Mouse (Mus musculus) regulatory T cell (primary cell): Measurements from ENCODE around the gene Yeats2.

Experiments used
- in situ Hi-C: fragments of 300-600 bp; cut with MboI, MseI; formaldehyde crosslinking; loops from one replicate; pipeline ENCODE4 v1.15.1; 2025; ENCODE audit warnings: high pct_unique_total_duplicates

Gene Yeats2

DNA sequence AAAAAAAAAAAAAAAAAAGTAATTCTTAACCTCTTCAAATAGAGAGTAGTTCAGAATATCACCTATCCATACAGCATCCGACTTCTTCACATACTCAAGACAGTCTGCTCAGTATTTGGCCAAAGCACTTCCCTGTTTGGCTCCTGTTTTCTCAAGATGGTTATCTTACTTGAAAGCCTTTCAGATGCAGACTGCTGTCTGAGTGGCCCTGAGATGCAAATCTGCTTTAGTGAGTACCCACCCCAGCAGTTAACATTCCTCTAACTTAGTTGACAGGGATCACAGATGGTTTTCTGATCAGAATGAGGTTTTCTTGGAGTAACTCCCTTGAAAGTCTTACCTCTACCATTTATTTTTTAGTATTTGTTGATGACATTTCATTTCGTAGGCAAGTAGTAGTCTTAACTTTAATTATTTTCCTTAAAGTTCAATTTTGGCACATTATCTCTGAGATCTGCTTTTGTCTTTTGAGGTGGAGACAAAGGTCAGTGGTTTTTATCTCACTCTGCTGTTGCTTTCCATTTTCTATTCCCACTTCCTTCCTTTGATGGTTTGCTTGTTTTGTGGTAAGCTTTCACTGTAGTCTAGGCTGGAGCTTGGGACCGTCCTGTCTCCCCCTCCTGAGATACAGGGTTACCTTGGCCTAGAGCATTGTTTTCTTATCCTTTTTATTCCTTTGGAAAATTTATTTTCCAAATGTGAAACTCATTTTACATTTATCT is 50.5 kb downstream of the Yeats2 start:
- in situ Hi-C loops: loop anchor here (5.0 kb wide), 1 partner anchor 469 kb away; no protein-coding TSS in a partner anchor

DNA sequence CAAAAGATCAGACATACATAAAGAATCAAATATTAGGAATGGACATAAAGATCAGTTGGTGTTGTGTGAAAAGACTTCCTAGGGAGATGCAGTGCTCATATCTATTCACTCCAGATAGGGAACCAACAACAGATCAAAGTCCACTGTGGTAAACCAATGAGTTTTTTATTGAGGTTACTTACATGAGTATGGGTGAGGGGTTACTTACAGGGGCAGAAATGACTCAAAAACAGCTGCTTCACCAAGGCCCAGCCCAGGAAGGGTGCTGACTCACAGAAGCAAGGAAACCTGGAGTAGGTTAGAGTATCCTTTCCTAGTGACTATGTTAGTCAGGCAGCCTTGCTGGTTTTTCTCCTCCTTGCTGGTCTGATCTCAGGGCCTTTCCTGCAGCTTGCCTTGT is 51.2 kb downstream of the Yeats2 start:
- in situ Hi-C loops: loop anchor here (5.0 kb wide), 1 partner anchor 470 kb away; no protein-coding TSS in a partner anchor

DNA sequence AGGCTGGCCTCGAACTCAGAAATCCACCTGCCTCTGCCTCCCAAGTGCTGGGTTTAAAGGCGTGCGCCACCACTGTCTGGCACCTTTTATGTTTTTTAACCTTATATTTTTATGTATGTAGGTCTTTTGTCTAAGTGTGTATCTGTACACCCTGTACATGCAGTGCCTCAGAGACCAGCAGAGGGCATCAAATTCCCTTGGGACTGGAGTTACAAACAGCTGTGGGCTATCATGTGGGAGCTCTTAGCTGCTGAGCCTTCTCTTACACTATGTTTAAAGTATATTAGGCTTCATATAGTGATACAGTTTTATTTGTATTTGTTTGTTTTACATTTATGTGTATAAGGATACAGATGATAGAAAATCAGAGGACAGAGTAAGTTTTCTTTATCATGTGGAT is 54.7 kb downstream of the Yeats2 start:
- in situ Hi-C loops: no loop called here

DNA sequence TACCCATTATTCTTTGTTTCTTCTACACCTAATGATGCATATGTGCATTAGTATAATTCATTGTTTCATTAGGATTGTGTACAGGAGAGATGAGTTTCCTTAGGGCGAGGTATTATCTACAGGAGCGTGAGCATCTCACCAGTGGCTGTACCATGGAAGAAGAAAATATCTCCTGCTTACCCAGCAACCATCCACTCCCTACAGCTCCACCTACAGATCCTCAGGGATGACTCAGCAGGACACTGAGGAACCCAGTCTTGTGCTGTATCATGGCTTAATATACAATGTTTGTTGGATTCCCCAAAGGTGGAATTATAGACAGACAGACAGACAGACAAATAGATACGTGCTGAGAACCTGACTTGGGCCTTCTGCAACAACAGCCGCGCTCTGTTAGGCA is 56.1 kb downstream of the Yeats2 start:
- in situ Hi-C loops: no loop called here

DNA sequence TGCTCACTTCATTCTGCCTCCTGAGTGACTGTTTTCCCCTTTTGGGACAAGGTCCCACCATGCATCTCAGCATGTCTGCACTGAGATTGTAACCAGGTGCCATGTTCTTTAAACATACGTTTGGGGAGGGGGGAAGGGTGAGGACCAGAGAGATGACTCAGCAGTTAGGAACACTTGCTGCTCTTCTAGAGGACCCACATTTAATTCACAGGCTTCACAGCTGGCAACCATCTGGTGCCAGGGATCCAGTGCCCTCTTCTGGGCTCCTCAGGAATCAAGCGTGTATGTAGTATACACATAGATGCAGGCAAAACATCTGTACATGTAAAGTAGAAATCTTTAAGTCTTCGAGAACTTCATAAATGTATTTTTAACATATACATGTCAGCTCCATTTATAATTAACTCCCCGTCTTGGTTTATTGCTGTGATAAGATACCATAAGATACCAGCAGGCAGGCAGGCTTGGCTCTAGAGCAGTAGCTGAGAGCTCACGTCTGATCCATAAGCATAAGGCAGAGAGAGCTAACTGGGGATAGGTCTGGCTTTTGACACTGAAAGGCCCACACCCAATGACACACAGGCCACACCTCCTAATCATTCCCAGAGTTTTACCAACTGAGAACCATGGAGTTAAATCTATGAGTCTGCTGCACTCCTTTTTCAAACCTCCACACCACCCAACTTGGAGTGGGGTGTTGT is 58.8 kb downstream of the Yeats2 start:
- in situ Hi-C loops: no loop called here

DNA sequence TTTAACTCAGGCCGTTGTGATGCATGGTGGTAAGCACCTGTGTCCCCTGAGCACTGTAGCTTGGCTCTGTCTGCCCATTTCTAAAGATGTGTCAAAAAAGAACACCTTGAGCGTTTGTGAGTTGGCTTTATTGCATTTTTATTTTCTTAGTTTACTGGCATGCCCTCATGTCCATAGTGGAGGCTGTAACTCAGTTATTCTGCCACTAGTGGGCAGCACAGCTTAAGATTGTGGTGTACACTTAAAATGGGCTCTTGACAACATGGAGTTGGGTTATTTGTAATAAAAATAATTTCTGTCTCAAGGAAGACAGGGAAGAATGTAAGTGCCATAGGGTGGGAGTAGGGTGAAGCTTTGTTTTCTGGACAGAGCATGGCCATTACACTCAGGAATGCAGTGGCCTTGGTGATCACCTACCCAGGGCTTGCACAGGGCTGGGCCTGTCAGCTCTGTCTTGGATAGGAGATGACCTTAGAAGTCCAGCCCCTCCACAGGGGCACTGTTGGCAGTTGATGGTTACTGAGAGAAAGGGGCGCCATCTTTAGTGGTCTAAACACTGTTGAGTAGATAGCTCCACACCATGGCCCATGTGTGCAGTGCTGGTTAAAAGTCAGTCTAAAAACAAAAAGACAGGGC is 72.8 kb downstream of the Yeats2 start:
- in situ Hi-C loops: no loop called here

DNA sequence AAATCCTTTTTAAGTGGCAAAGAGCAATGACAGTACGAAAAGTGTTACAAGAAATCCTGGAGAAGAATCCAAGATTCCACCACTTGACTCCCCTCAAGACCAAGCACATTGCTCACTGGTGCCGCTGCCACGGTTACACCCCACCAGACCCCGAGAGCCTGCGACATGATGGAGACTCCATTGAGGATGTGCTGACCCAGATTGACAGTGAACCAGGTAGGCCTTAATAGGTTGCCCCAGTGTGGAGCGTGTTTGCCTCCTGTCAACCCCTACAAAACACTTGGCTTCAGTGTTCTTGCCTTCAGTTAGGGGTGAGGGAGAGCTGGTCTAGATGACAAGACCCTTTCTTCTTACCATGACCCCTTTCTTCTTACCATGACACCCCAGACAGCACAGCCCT is 81.9 kb downstream of the Yeats2 start:
- in situ Hi-C loops: no loop called here

DNA sequence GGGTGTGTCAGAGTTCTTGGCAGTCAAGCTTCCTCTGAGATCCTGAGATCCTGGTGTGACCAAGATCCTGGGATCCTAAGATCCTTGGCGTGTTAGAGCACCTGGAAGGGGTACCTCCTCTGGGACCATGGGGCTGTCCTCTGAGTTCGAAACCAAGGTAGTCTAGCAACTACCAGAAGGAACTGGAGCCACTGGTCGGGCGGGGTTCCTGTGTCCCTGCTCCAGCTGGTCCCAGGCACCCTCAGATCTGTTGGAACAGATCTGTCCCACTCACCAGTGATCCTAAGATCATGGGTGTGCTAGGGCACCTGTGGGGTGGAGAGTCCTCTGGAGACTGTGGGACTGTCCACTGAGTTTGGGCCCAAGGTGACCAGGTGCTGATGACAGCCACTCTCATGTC is 85.8 kb downstream of the Yeats2 start:
- in situ Hi-C loops: no loop called here

DNA sequence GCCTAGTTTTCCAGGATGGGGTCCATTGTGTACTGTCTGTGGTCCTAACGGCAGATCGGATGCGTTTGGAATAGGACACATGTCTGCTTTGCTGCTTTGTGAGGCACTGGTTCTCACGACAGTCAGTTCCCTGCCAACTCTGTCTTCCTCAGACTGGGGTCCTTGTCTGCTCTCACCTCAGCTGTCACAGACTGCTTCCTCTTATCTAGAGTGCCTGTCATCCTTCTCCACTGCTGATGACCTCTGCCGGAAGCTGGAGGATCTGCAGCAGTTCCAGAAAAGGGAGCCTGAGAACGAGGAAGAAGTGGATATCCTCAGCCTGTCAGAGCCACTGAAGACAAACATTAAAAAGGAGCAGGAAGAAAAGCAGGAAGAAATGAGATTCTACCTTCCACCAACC is 86.6 kb downstream of the Yeats2 start:
- in situ Hi-C loops: no loop called here

DNA sequence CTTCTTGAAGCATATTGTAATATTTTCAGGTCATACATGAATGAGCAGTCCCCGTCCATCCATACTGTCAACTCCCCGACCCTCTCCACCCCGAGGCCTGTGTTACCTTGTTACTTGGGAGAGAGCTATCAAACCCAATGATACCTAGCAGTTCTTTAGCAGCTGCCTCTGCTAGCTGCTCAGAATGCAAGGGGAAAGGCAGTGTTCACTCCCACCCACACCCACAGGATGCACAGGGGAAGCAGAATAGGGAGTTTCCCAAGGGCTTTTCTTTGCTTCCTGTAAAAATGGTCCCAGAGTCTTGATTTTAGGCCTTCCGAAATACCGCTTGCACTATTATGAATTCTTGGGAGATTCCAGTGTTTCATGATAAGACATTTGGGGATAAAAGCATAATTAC is 87.3 kb downstream of the Yeats2 start:
- in situ Hi-C loops: no loop called here

DNA sequence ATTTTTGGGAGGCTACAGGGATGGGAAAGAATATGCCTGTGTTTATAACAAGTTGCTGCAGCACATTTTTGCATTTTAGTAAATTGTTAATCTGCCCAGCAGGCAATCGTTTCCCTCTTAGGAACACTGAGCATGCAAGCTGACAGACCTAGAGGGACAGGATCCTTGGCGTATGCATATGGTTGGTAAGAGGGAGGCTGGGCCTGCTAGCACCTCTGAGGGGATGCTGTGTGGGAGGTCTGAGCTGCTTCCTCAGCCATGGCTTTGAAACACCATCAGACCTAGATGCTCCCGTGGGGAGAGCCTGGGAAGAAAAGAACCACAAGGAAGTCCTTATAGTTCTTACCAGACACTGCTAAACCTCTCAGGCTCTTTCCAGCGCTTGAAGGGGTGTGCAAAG is 93.5 kb downstream of the Yeats2 start:
- in situ Hi-C loops: no loop called here

DNA sequence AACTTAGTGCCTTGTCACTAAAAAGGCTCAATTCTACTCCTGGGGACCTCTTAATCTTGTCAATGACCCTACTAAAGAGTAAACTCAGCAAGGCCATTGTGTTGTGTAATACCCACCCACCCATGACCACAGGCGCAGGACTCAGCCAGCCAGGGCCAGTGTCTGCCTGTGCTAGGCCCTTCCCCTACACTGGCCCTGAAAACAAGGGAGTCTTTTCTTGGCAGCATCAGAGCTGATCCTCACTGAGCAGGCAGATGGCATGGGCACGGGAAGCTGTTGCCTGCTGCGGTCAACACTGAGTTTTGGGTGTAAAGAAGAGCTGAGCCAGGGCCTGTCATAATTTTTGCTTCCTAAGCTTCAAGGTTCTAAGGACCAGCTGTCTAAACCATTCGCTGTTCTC is 96.6 kb downstream of the Yeats2 start:
- in situ Hi-C loops: loop anchor here (5.0 kb wide), 1 partner anchor 40 kb away; no protein-coding TSS in a partner anchor

DNA sequence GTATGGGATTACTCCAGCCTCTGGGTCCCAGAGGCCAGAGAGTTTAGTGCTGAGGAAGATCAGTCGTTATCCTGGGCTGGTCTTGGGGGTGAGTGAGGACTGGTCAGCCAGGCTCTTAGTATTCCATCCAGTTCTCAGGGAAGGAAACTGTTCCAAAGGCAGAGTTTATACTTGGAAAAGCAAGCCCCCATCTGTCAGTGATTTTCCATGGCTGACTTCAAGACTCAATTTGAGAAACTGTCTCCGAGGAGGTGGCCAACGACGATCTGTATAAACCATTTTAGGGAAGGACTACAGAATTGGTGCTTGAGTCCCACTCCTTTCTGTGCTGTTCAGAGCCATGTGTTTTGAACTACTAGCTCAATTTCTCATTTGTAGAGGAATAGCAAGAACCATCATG is 97.8 kb downstream of the Yeats2 start:
- in situ Hi-C loops: loop anchor here (5.0 kb wide), 1 partner anchor 39 kb away; no protein-coding TSS in a partner anchor

DNA sequence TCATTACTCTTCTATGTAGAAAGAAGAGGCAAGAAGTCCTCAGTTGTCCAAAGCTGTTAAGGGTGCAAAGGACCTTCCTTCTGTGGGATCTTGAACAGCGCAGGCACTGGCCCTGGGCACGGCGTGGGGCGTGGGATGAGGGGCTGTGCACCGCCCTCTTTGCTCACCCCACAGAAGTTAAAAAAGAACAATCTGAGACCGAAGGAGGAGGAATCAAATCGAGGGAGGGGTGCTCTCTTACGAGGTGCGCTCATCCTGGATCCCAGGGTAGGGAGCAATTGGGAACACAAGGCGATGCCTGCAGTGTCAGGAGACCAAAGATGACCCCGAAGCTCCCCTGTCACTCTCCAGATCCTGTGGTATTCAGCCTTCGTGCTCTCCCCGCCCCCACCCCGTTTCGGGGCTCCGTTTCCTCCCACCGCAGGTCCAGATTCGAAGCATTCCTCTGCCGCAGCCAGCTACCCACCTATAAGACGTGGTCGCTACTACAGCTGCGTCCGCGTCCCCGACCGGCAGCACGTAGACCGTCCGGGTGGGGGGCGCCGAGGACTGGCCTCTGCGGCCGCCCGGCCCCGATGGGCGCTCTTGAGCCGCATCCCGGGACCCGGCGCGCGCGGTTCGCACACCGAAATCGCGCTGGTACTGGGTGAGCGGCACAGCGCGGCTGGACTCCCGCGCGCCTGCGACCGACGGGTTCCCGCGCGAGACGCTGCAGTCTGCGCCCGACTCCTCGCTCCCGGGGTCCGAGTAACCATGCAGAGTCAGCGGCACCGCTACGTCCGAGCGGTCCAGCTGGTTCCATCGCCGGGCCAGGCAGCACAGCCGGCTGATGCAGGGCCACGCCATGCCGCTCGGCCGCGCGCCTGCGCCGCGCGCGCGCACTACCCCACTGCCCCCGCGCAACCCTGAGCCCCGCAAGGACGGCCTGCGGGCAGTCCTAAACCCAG is 99.9 kb downstream of the Yeats2 start, which contains the start of gene Map6d1:
Gene Map6d1 (minus strand): TSS at position 891 of the 947 bp plus-strand sequence.
- in situ Hi-C loops: no loop called here

DNA sequence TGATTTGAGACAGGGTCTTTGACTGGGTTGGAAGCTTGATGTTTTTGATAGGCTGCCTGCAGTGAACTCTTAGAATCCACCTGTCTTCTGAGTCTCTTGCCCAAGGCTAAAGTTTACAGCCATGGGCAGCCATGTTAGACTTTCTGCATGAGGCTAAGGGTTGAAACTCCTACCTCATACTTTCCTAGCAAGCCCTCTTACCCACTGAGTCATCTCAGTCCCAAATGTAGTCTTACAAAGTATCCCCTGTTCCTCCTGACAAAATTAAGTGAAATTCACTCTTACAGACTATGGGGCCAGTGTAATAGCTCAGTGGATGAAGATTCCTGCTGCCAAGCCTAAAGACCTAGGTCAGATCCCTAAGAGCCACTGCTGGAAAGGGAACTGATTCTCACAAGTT is 106.2 kb downstream of the Yeats2 start:
- in situ Hi-C loops: no loop called here

DNA sequence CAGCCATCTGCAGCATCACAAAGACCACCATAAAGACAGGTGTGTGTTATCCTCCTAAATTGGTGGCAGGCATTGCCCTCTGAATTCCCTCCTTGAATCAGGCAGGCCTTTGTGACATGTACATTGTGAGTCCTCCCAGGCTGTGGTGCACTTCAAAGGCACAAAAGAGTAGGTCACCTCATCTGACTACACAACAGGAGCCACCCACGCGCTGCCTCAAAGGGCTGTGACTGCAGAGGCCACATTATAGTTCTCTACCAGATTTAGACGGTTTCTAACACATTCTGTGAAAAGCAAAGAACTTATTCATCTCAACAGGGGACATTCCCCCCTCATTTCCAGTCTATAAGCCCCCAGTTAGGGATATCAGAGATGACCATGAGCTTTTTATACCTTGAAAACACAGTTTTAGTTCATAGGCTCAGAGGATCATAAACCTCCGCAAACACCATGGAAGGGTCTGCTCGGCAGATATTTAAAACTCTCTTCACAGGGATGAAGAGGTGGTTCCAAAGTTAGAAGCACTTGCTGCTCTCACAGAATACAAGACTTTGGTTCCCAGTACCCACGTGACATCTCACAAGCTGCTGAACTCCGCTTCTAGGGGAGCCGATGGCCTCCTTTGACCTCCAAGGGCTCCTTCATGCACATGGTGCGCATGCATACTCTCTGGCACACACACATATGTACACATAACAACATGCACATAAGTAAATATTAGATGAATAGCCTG is 107.7 kb downstream of the Yeats2 start:
- in situ Hi-C loops: no loop called here

DNA sequence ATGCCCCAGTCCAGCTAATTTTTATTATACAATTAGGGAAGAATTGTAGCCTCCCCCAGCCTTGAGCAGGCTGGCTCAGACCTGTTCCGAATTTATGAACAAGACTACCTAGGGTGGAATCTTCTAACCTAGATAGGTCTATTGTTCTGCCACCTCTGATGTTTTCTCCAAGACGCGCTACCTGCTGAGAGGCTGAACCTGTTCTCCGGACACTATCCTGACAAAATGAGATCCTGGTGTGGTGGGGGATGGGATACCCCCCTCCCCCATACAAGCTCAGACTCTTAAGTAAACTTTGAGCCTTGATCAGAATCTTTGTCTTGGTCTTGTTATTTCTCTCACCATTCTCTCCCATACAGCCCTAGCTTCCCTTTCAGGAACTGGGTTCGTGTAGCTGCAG is 117.1 kb downstream of the Yeats2 start:
- in situ Hi-C loops: no loop called here

DNA sequence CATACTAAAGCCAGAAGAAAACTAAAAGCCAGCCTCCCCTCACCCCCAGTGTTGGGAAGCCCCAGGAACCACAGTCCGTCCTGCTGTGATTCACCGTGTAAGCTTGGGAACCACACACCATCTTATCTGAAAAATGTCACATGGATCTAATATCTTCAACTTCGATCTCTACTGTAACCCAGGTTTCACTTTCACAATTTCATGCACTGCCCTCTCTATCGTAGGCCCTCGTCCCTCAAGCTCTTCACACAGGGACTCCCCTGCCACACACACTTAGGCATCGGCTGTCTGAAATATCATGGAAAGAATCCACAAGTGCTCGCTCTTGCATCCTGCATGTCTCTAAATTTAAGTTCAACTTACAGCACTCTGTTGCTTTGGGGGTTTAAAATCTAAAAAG is 124.2 kb downstream of the Yeats2 start:
- in situ Hi-C loops: loop anchor here (10.0 kb wide), 1 partner anchor 670 kb away; no protein-coding TSS in a partner anchor

DNA sequence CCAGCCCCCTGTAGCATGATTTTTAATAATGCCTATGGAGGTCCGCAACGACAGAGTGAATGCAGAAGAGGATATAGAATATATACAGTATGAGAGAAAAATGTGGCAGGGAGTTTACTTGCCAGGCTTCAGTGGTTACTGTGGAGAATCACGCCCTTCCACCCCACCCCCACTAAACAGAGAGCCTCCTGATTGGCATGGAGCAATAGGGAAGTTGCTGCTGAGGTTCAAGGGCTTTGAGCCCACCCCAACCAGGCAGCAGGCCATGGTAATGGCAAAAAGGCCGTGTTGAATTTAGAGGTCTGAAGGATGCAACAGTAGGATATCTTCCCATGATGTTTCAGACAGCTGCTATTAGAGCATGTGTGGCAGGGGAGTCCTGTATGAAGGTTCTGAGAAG is 130.5 kb downstream of the Yeats2 start:
- in situ Hi-C loops: no loop called here

DNA sequence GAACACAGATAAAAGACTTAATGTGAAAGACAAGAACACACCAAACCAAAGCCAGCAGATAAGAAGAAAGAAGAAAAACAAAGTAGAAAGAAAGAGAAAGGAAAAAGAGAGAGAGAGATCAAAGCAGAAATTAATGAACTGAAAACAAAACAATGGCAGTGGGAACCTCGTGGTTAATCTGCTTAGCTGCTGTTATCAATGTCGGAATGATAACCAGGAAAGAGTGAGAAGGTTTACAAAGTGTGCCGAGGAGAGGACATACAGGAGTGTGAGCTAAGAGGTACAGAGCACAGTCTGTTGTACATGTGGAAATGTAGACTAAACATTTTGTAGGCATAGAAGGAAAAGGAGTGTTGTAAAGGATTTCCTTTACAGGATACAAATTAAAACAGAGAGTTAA is 132.1 kb downstream of the Yeats2 start:
- in situ Hi-C loops: no loop called here

DNA sequence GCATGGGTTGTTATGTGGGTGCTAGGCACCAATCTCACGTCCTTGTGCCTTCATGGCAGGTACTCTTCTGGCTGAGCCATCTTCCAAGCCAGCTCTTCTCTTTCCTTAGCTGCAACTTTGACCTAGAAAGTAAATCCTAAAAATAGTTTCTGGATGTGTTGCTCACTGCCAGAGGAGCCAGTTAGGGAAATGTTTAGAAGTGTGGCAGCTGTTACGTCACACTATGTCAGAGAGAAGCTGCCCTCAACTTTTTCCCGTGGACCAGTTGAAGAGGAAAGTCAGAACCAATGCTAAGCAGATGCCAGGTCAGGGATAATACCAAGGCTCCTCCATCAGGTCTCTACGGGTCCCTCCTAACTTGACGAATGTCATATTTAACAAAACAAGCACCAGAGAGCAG is 138.5 kb downstream of the Yeats2 start:
- in situ Hi-C loops: loop anchor here (5.0 kb wide), 1 partner anchor 42 kb away; no protein-coding TSS in a partner anchor
